Mouse (Mus musculus) heart, postnatal 0 days (tissue): Measurements from ENCODE around the gene Gm32742. TPM values are rescaled to one million over a fixed set of nuclear protein-coding genes. Genes with fewer than 3 reads are reported as not detected.

ENCODE experiments used
- ATAC-seq: fragments of 200-750 bp; cut with Nextera tagmentation; 2 replicates; pipeline ENCODE4 v1.8.0; 2017; ENCODE audit warnings: low read depth, moderate number of reproducible peaks, moderate library complexity; ENCODE audit not compliant: insufficient read depth
- DNase-seq: peaks from one replicate; pipeline ENCODE4 v3.0.0-alpha.2; 2016; ENCODE audit warnings: low spot score
- H3K27ac ChIP-seq: fragments of 300-500 bp; sonication (generic); 2 replicates; pipeline ENCODE4 v1.5.1; 2014; ENCODE audit warnings: low read depth, mild to moderate bottlenecking
- H3K27me3 ChIP-seq: fragments of 300-500 bp; sonication (generic); 2 replicates; pipeline ENCODE4 v1.6.1; 2014; ENCODE audit warnings: low read length, mixed read lengths; ENCODE audit not compliant: control insufficient read depth, insufficient read depth
- H3K36me3 ChIP-seq: fragments of 300-500 bp; sonication (generic); replicated peaks from 2 replicates; pipeline ENCODE4 v1.6.1; 2014; ENCODE audit warnings: low read length, mixed read lengths; ENCODE audit not compliant: control insufficient read depth, insufficient read depth
- H3K4me1 ChIP-seq: fragments of 300-500 bp; sonication (generic); 2 replicates; pipeline ENCODE4 v1.6.1; 2014; ENCODE audit warnings: antibody characterized with exemption; ENCODE audit not compliant: control insufficient read depth, insufficient read depth
- H3K4me2 ChIP-seq: fragments of 300-500 bp; sonication (generic); 2 replicates; pipeline ENCODE4 v1.6.1; 2014; ENCODE audit warnings: low read depth, mild to moderate bottlenecking, low read length, moderate library complexity
- H3K4me3 ChIP-seq: fragments of 300-500 bp; sonication (generic); 2 replicates; pipeline ENCODE4 v1.5.1; 2014; ENCODE audit warnings: low read depth, low read length
- H3K9ac ChIP-seq: fragments of 300-500 bp; sonication (generic); replicated peaks from 2 replicates; pipeline ENCODE4 v1.6.1; 2014; ENCODE audit warnings: low read depth, low read length, mixed read lengths
- H3K9me3 ChIP-seq: fragments of 300-500 bp; sonication (generic); replicated peaks from 2 replicates; pipeline ENCODE4 v1.6.1; 2016; ENCODE audit warnings: low read length; ENCODE audit not compliant: control insufficient read depth
- CTCF ChIP-seq: IDR thresholded peaks from 2 replicates; pipeline ENCODE4 v1.5.1; 2016; ENCODE audit warnings: antibody characterized with exemption, control low read depth, low read depth
- EP300 ChIP-seq: IDR thresholded peaks from 2 replicates; pipeline ENCODE4 v1.6.1; 2016; ENCODE audit warnings: antibody characterized with exemption, low read depth
- WGBS: fragments of 180-500 bp; shearing (Covaris S2); extraction: QIAGEN DNeasy Blood & Tissue Kit; methylation state at CpG from one replicate; pipeline ENCODE4 v1.1.7; 2014; 5-methylcytosine and 5-hydroxymethylcytosine counted together
- polyA plus RNA-seq: library from polyadenylated mRNA; unstranded; fragments of >200 nt; fragmentation: Nextera tagmentation; extraction: Ambion mirVana; gene quantifications from 2 replicates; pipeline ENCODE4 v1.2.1, GENCODE M21; 2015
- total RNA-seq: library from RNA; depleted of rRNA; stranded (reverse); fragments of >200 nt; gene quantifications from 2 replicates; pipeline ENCODE4 v1.2.3, GENCODE M21; 2014; ENCODE audit warnings: low replicate concordance; rRNA removed

The Gm32742 gene
- total RNA-seq, result 0.15 TPM in 1 of 2 replicates, not detected in the other
- not detected in 2 replicates for polyA plus RNA-seq

DNA sequence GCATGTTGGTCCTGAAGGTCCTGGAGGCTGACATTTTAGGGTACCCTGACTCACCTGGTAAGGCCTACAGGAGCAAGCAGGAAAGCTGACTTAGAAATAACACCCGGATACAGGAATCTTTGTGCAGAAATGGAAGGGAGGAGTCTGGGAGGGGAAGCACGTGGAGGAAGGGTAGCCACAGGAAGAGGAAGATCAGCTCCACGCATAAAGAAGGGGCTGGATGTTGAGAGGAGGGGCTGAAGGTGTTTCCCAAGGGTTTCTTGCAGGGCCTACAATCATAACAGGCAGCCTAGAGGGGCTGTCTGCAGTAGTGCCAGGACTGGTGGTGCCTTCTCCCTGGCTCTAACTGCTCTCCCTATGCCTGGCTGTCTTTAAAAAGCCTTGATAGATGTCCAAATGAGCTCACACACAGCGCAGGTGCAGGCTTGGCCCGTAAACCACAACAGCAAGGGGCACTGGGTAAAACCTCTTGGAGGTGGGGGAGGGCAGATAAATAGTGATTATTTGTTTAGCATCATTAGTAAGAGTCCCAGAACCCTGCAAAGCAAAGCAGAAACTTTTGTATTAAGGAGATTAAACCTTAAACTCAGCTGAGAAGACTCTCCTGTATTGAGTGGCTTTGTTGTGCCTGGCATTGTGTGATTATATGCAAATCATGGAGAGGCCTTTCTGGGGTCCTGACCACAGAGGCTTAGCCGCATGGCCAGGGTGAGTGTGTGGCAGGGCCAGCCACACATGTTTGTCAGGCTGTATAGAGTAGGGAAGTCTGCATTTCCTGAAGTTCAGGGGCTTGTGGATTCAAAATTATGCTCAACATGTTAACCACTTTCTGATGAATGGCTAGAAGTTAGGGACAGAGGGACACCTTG lies at the start of gene Gm32742:
Gm32742 (minus strand) TSS at position 206 of the 869 bp plus-strand sequence.
- H3K4me2 ChIP-seq, result no peak within 1 kb of the TSS
- ATAC-seq (no peak), DNase-seq (no peak)
- H3K36me3 ChIP-seq, result no peaks in the 10 kb centered on the region
- TF ChIP-seq CTCF (no peak), EP300 (no peak)
- H3K27me3 ChIP-seq, result no peaks in the 10 kb centered on the region
- H3K9me3 ChIP-seq, result no peaks in the 10 kb centered on the region
- no peak within 1 kb of the TSS for H3K4me3 ChIP-seq
- 48% methylated on average over 6 of the region's 6 CpGs for WGBS
- no peak within 1 kb of the TSS for H3K27ac ChIP-seq
- no peak within 1 kb of the TSS for H3K9ac ChIP-seq
- H3K4me1 ChIP-seq, result peaks cover 3% of the 10 kb centered on the region; the same call in 1 of the 2 replicates

DNA sequence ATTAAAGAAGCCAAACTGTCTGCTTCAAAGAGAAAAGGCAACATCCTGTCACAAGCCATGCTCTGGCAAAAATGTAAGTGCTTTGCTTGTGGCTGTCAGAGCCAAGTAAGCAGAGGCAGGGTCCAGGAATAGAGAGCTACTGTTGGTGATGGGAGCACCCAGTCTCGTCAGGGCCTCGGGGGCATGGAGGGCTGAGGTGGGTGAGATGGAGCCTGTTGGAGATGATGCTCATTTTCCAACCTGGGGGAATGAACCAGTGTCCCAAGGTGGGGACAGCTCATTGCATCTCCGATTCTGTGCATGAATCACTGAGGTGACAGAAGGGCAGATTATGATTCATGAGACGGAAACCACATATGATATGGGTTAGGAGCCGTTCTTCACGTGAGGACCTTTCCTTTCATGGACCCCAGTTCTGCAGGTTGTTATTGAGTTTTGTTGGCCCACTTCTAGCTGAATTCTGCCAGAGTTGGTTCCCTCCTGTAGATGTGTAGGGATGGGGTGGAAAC lies 48.5 kb upstream of the Gm32742 start:
- no peak for TF ChIP-seq EP300
- no peak for TF ChIP-seq CTCF
- no peak overlapping the region for H3K9ac ChIP-seq
- no peaks in the 10 kb centered on the region for H3K36me3 ChIP-seq
- no peaks in the 10 kb centered on the region for H3K27me3 ChIP-seq
- H3K27ac ChIP-seq, result no peak overlapping the region
- no peak overlapping the region for H3K4me3 ChIP-seq
- H3K4me2 ChIP-seq, result no peak overlapping the region
- H3K4me1 ChIP-seq, result no peaks in the 10 kb centered on the region
- WGBS, result 87% methylated on average over 6 of the region's 6 CpGs
- ATAC-seq (no peak), DNase-seq (no peak)
- H3K9me3 ChIP-seq, result no peaks in the 10 kb centered on the region

- Histone ChIP-seq H3K36me3 (no peaks in the 10 kb centered on the region), H3K4me1 (no peaks in the 10 kb centered on the region), H3K27me3 (no peaks in the 10 kb centered on the region), H3K9ac (no peak within 1 kb of the TSS), H3K4me2 (no peak within 1 kb of the TSS), H3K4me3 (no peak within 1 kb of the TSS), H3K9me3 (no peaks in the 10 kb centered on the region), H3K27ac (no peak within 1 kb of the TSS)
- ATAC-seq (no peak), DNase-seq (no peak)
- no peak for TF ChIP-seq EP300
- no peak for TF ChIP-seq CTCF
- WGBS, result 71% methylated on average over 20 of the region's 20 CpGs
These were observed 47.9 kb upstream of the Gm32742 start, which contains the start of gene Pou2af1 for GRCm38 (mm10) chr9:51213023-51213728. TSS of gene Pou2af1 (plus strand) at chr9:51213708.

GRCm38 (mm10) chr9:51211191-51211590 lies 45.9 kb upstream of the Gm32742 start:
- TF ChIP-seq EP300, result no peak
- TF ChIP-seq CTCF, result no peak
- ATAC-seq, result no peak
- no peaks in the 10 kb centered on the region for H3K27me3 ChIP-seq

DNA sequence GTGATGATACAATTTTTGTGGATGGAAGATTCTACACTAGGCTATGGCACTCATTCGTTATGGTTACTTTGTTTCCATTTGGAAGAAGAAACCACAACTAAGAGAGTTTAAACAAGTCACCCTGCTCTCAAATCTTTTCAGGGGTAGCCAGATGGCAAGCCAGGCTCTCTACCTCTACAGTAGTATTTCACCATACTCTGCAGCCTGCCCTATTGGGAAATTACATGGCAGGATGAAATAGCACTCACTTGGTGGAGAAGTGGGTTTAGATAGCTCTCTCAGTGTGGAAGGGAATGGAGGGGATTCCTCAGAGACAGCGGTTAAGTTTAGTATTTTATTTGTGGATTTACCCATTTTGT lies 43.6 kb upstream of the Gm32742 start:
- Histone ChIP-seq H3K27me3 (no peaks in the 10 kb centered on the region), H3K27ac (no peak overlapping the region), H3K4me2 (no peak overlapping the region), H3K9ac (no peak overlapping the region), H3K4me3 (no peak overlapping the region), H3K36me3 (no peaks in the 10 kb centered on the region), H3K9me3 (no peaks in the 10 kb centered on the region), H3K4me1 (no peaks in the 10 kb centered on the region)
- DNase-seq (no peak), ATAC-seq (no peak)
- 80% methylated on average over 2 of the region's 2 CpGs for WGBS
- no peak for TF ChIP-seq EP300

More at GRCm38 (mm10) chr9:51211191-51211590, 45.9 kb upstream of the Gm32742 start:
- Histone ChIP-seq H3K36me3 (no peaks in the 10 kb centered on the region), H3K9ac (no peak overlapping the region), H3K9me3 (no peaks in the 10 kb centered on the region), H3K4me1 (no peaks in the 10 kb centered on the region), H3K4me3 (no peak overlapping the region), H3K4me2 (no peak overlapping the region), H3K27ac (no peak overlapping the region)
- whole genome bisulfite sequencing, result 67% methylated on average over 6 of the region's 6 CpGs
- DNase-seq, result no peak
